ENCODE assay signal across 8 mouse cellular contexts in the genomic region with DNA sequence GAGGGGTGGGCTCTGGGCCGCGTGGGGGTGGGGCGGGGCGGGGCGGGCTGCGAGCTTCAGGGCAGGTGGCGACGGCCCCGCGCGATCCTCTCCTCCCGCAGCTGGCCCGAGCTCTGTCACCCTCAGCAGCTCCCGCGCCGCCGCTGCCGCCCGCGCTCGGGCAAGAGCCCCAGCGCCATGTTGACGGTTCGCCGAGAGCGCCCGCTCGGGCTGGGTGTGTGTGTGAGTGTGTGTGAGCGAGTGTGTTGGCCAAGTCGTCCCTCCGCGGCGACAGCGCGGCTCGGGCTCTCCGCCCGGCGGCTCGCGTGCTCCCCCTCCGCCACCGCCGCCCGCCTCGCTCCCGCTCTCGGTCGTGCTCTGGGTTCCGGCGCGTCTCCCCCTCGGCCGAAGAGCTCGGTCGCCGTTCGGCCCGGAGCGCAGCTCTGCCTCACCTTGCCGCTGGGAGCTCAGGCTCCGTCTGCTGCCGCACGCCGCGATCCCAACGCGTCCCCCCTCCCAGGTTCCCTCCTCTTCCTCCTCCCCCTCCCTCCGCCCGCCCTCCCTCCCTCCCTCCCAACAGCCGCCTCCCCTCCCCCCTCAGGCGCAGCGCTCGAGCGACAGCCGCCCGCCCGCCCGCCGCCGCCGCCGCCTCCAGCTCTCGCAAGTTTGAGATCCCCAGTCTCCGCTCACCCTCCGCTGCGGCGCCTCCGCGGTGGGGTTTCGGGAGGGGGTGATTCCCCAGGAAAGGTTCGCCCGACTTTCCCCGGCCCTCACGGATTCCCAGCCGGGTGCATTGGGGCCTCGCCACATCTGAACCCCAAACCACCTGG.
DNase-seq lines count a peak whose midpoint lies in the region; ATAC-seq and TF ChIP-seq lines count a peak whose summit lies in the region.

No protein-coding gene starts in this region.

- peak overlapping the region; percentile 84 for H3K4me2 ChIP-seq in embryonic facial prominence, embryonic 14.5 days (ENCODE audit: low read depth, low read length)
- H3K4me2 ChIP-seq in heart, embryonic 15.5 days, result peak overlapping the region; percentile 78
- H3K4me2 ChIP-seq in lung, embryonic 14.5 days, result peak overlapping the region; percentile 83

- peak overlapping the region; percentile 59 for H3K4me3 ChIP-seq in embryonic facial prominence, embryonic 14.5 days (ENCODE audit: low read depth, low read length)
- H3K4me3 ChIP-seq in heart, embryonic 15.5 days, result peak overlapping the region; percentile 72
- H3K4me3 ChIP-seq in lung, embryonic 14.5 days (ENCODE audit: low read depth, low read length), result peak overlapping the region; percentile 63

- no peaks in the 10 kb centered on the region for H3K9me3 ChIP-seq in embryonic facial prominence, embryonic 14.5 days (ENCODE audit: control insufficient read depth, low read length)
- no peaks in the 10 kb centered on the region for H3K9me3 ChIP-seq in heart, embryonic 15.5 days (replicated peaks)
- H3K9me3 ChIP-seq in lung, embryonic 14.5 days (ENCODE audit: low read depth, low read length), result no peaks in the 10 kb centered on the region

- H3K4me1 ChIP-seq in embryonic facial prominence, embryonic 14.5 days (ENCODE audit: control insufficient read depth, insufficient read depth, low read length), result 0 out of 2 replicates have a peak, but pooled peaks cover 2% of the 10 kb centered on the region
- H3K4me1 ChIP-seq in heart, embryonic 15.5 days (replicated peaks), result peaks cover 22% of the 10 kb centered on the region
- H3K4me1 ChIP-seq in lung, embryonic 14.5 days (ENCODE audit: insufficient read depth), result no peaks in the 10 kb centered on the region

- peaks cover 91% of the 10 kb centered on the region for H3K27me3 ChIP-seq in embryonic facial prominence, embryonic 14.5 days (replicated peaks; ENCODE audit: control insufficient read depth, insufficient read depth, low read length)
- H3K27me3 ChIP-seq in heart, embryonic 15.5 days, result peaks cover 78% of the 10 kb centered on the region
- peaks cover 67% of the 10 kb centered on the region for H3K27me3 ChIP-seq in lung, embryonic 14.5 days (ENCODE audit: insufficient read depth, low read length)

- 6% methylated on average over 7 of the region's 97 CpGs for WGBS in embryonic facial prominence, embryonic 14.5 days
- under 1% methylated on average over 67 of the region's 97 CpGs for WGBS in heart, embryonic 15.5 days
- under 1% methylated on average over 39 of the region's 97 CpGs for WGBS in lung, embryonic 14.5 days

- DNase-seq in CD8-positive naive resting alpha-beta T cell, adult 2 months (ENCODE audit: low read depth in 2 of 2, low spot score in 2 of 2), result peak; percentile 10 to 19
- peak; percentile 76 for DNase-seq in adrenal gland, postnatal 25 days
- DNase-seq in embryonic facial prominence, embryonic 14.5 days (ENCODE audit: low spot score), result peak; percentile 71
- peak; percentile 76 for DNase-seq in kidney, postnatal 14 days
- DNase-seq in lung, embryonic 14.5 days, result peak; percentile 71
- DNase-seq in thymus, postnatal 10 days (ENCODE audit: low spot score in 2 of 2), result peak; percentile 52 to 62

- peak overlapping the region; percentile 80 for H3K27ac ChIP-seq in embryonic facial prominence, embryonic 14.5 days (replicated peaks; ENCODE audit: low read depth, low read length)
- peak overlapping the region; percentile 92 for H3K27ac ChIP-seq in heart, embryonic 15.5 days
- peak overlapping the region; percentile 87 for H3K27ac ChIP-seq in lung, embryonic 14.5 days (ENCODE audit: low read depth)

- H3K9ac ChIP-seq in embryonic facial prominence, embryonic 14.5 days (ENCODE audit: low read depth, low read length), result peak overlapping the region; percentile 76
- H3K9ac ChIP-seq in heart, embryonic 15.5 days, result peak overlapping the region; percentile 75
- H3K9ac ChIP-seq in lung, embryonic 14.5 days, result peak overlapping the region; percentile 76

- TF ChIP-seq CTCF in lung, embryonic 14.5 days (IDR thresholded peaks at IDR 0.05; ENCODE audit: low read depth), result no peak

- peak; percentile 30 for ATAC-seq in embryonic facial prominence, embryonic 14.5 days (ENCODE audit: low read depth)
- peak; percentile 43 for ATAC-seq in heart, embryonic 15.5 days (replicated peaks; ENCODE audit: insufficient number of reproducible peaks, insufficient read depth, low FRiP score, low read depth)
- ATAC-seq in lung, embryonic 14.5 days (ENCODE audit: insufficient read depth), result peak; percentile 39
- ATAC-seq in neutrophil, adult 5-6 weeks (ENCODE audit: extremely low read depth, insufficient number of reproducible peaks, low FRiP score, poor library complexity, severe bottlenecking), result 0 out of 2 replicates have a peak, but pooled peaks have one; percentile 11

- H3K36me3 ChIP-seq in embryonic facial prominence, embryonic 14.5 days (ENCODE audit: control insufficient read depth, insufficient read depth, low read length), result no peaks in the 10 kb centered on the region
- H3K36me3 ChIP-seq in heart, embryonic 15.5 days, result no peaks in the 10 kb centered on the region
- H3K36me3 ChIP-seq in lung, embryonic 14.5 days (ENCODE audit: insufficient read depth), result no peaks in the 10 kb centered on the region

Comparison
In these comparisons a context has a peak if more than half of its experiments do, and no peak if none do; other contexts are left out.
1. Peak in every context shown above with its lines: DNase-seq, ATAC-seq, H3K4me3 ChIP-seq and H3K27ac ChIP-seq.
2. DNase-seq: peak in every context shown above with its lines; median percentile 76 in adrenal gland, postnatal 25 days; 76 in kidney, postnatal 14 days; 71 in embryonic facial prominence, embryonic 14.5 days; 71 in lung, embryonic 14.5 days; 57 in thymus, postnatal 10 days; 14 in CD8-positive naive resting alpha-beta T cell, adult 2 months.